Mouse (Mus musculus) liver, embryonic 16.5 days (tissue): ENCODE data around the gene Tekt4. TPM values are rescaled to one million over a fixed set of nuclear protein-coding genes. Genes with fewer than 3 reads are reported as not detected.

Source experiments
- ATAC-seq: fragments of 200-750 bp; cut with Nextera tagmentation; 2 replicates; pipeline ENCODE4 v1.8.0; 2017; ENCODE audit warnings: low read depth, mild to moderate bottlenecking, moderate number of reproducible peaks, moderate library complexity
- H3K27ac ChIP-seq: fragments of 300-500 bp; sonication (generic); 2 replicates; pipeline ENCODE4 v1.5.1; 2014; ENCODE audit warnings: mild to moderate bottlenecking, low read length
- H3K27me3 ChIP-seq: fragments of 300-500 bp; sonication (generic); 2 replicates; pipeline ENCODE4 v1.6.1; 2014; ENCODE audit warnings: low read depth, low read length, mixed read lengths; ENCODE audit not compliant: control insufficient read depth, insufficient read depth
- H3K36me3 ChIP-seq: fragments of 300-500 bp; sonication (generic); 2 replicates; pipeline ENCODE4 v1.6.1; 2014; ENCODE audit warnings: mild to moderate bottlenecking; ENCODE audit not compliant: control insufficient read depth, insufficient read depth
- H3K4me1 ChIP-seq: fragments of 300-500 bp; sonication (generic); 2 replicates; pipeline ENCODE4 v1.6.1; 2014; ENCODE audit warnings: low read depth, low read length, mixed read lengths; ENCODE audit not compliant: control insufficient read depth
- H3K4me2 ChIP-seq: fragments of 300-500 bp; sonication (generic); 2 replicates; pipeline ENCODE4 v1.6.1; 2014; ENCODE audit warnings: low read depth, low read length, mixed read lengths
- H3K4me3 ChIP-seq: fragments of 300-500 bp; sonication (generic); 2 replicates; pipeline ENCODE4 v1.5.1; 2014; ENCODE audit warnings: low read depth, mild to moderate bottlenecking, low read length
- H3K9ac ChIP-seq: fragments of 300-500 bp; sonication (generic); 2 replicates; pipeline ENCODE4 v1.6.1; 2014; ENCODE audit warnings: low read depth, low read length
- H3K9me3 ChIP-seq: fragments of 300-500 bp; sonication (generic); replicated peaks from 2 replicates; pipeline ENCODE4 v1.6.1; 2016; ENCODE audit warnings: low read length; ENCODE audit not compliant: control insufficient read depth
- WGBS: fragments of 180-500 bp; shearing (Covaris S2); extraction: QIAGEN DNeasy Blood & Tissue Kit; methylation state at CpG from one replicate; pipeline ENCODE4 v1.1.7; 2014; ENCODE audit not compliant: insufficient replicate concordance; 5-methylcytosine and 5-hydroxymethylcytosine counted together
- polyA plus RNA-seq: library from polyadenylated mRNA; unstranded; fragments of >200 nt; fragmentation: Nextera tagmentation; extraction: Ambion mirVana; gene quantifications from 2 replicates; pipeline ENCODE4 v1.2.1, GENCODE M21; 2015

The Tekt4 gene
- polyA plus RNA-seq, 1 experiment from 2014 or later: 0.05 TPM

DNA sequence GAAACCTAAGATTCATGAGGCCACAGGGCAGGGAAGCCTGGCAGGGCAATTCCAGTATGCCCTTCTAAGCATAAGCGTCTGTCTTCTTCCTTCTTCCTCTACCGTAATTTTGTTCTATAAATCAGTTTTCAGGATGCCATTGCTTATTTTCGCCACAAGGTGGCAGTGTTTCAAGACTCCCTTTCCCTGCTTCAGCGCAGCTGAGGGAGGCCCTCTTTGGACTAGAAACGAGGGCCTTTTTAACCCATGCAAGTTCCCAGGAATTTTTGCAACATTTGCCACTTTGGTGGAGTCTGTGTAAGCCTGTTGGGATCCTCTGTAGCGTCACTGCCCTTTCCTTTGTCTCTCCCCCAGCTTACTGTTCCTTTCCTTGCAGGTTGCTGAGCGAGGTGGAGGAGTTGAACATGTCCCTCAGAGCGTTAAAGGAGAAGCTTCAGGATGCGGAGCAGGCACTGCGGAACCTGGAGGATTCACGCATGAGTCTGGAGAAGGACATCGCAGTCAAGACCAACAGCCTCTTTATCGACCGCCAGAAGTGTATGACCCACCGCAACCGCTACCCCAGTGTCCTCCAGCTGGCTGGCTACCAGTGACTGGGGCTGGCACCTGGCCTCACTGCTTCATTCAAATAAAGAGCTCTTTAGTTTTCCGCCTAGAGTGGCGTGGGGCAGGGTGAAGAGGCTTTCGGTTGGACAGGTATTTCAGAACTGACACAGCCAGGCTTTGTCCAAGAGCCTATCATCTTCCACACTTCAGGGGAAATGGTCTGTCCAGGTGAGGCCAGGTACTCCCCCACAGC lies 21.7 kb downstream of the Tekt4 start:
- no peaks in the 10 kb centered on the region for H3K36me3 ChIP-seq
- H3K9me3 ChIP-seq: no peaks in the 10 kb centered on the region
- peaks cover 3% of the 10 kb centered on the region; the same call in 1 of the 2 replicates for H3K4me1 ChIP-seq
- no peak overlapping the region for H3K9ac ChIP-seq
- no peak for ATAC-seq
- H3K4me2 ChIP-seq: no peak overlapping the region
- H3K27me3 ChIP-seq: no peaks in the 10 kb centered on the region; the same call in none of the 2 replicates
- H3K4me3 ChIP-seq: no peak overlapping the region
- 35% methylated on average over 19 of the region's 19 CpGs for whole genome bisulfite sequencing
- no peak overlapping the region for H3K27ac ChIP-seq

DNA sequence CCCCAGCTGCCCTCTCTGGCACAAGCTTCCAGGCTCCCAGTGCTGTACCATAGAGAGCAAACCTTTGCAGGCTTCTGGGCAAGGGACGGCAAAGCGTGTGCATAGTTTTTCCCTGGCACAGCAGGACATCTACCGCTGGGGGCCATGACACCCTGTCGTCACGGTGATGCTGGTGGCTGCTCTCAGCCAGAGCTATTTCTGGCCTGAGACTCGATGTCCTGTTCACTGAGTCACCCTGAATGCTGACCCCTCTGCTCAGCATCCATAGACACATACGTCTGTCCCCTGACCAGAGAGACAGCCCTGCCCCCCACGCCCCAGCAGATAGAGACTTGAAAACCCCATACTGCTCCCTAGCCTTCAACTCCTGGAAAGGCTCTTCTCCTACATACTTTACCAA lies 25.7 kb downstream of the Tekt4 start:
- H3K4me1 ChIP-seq: no peaks in the 10 kb centered on the region
- no peak overlapping the region for H3K27ac ChIP-seq
- WGBS: 48% methylated on average over 8 of the region's 8 CpGs
- no peak for ATAC-seq
- no peak overlapping the region for H3K9ac ChIP-seq
- no peaks in the 10 kb centered on the region for H3K36me3 ChIP-seq
- no peak overlapping the region for H3K4me3 ChIP-seq
- H3K9me3 ChIP-seq: no peaks in the 10 kb centered on the region
- H3K4me2 ChIP-seq: no peak overlapping the region
- no peaks in the 10 kb centered on the region; the same call in 1 of the 2 replicates for H3K27me3 ChIP-seq

DNA sequence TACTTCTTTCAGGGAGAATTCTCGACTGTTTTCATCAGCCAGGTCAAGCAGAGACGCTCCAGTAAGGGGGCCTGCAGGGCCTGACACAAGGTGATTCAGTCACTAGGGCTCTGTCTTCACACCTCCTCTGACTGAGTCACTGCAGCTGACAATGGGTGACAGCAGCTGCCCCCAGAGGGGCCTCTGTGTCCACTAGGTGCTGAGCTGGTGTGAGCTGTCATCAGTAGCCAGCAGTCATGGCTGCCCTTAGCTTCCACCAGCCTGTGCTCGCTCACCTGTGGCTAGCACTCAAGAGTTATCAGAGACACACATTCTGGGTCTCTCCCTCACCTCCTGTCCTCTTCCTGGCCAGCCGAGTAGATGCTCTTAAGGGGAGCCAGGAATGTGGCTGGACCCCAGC lies 26.4 kb downstream of the Tekt4 start:
- no peaks in the 10 kb centered on the region for H3K4me1 ChIP-seq
- H3K9ac ChIP-seq: no peak overlapping the region
- no peak for ATAC-seq
- no peak overlapping the region for H3K4me3 ChIP-seq
- no peak overlapping the region for H3K4me2 ChIP-seq
- WGBS: 26% methylated on average over 4 of the region's 4 CpGs
- H3K27me3 ChIP-seq: no peaks in the 10 kb centered on the region; the same call in 1 of the 2 replicates
- no peak overlapping the region for H3K27ac ChIP-seq
- H3K9me3 ChIP-seq: no peaks in the 10 kb centered on the region
- no peaks in the 10 kb centered on the region for H3K36me3 ChIP-seq

DNA sequence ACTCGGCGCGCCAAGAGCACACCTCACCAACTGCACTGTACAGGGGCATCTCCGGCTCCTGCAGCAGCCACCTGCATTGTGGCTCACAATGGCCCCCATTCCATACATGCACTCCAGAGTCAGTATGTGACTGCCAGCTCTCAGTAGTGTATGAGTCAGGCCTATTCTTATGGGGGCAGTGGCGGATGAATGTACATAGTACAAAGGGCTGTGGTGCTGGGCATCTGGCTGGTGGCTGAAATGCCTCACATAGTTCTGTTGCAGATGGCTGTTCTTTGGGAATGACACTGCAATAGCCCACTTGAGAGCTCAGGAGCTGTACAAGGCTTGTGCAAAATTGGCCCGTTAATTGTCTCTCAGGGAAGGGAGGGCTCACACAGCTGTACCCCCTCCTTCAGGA lies 27.7 kb downstream of the Tekt4 start:
- Histone ChIP-seq H3K4me2 (no peak overlapping the region), H3K4me1 (no peaks in the 10 kb centered on the region), H3K9ac (no peak overlapping the region), H3K4me3 (no peak overlapping the region), H3K36me3 (no peaks in the 10 kb centered on the region), H3K27ac (no peak overlapping the region), H3K9me3 (no peaks in the 10 kb centered on the region), H3K27me3 (no peaks in the 10 kb centered on the region; the same call in 1 of the 2 replicates)
- no peak for ATAC-seq
- WGBS: 80% methylated on average over 6 of the region's 6 CpGs

DNA sequence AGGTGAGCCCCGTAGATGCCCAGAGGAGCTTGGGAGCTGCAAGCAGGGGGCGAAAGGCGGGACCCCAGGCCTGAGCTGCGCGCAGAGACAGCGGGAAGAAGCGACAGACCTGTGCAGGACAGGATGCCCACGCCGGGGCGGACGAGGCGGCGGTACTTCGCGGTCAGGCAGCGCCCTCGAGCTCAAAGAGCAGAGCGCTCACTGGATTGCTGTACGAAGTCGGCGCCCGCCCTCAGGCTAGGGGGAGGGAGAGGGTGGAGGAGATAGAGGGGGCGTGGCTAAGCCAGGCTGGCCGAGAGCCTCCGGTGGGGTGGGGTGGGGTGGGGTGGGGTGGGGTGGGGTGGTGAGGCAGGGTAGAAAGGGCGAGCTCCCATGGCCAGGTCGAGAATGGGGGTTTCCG lies 42.6 kb downstream of the Tekt4 start, which contains the start of gene Sstr5:
Gene Sstr5, minus strand, starts transcription at position 276 of the 400 bp plus-strand sequence.
- no peak within 1 kb of the TSS for H3K27ac ChIP-seq
- ATAC-seq: no peak
- H3K4me2 ChIP-seq: no peak within 1 kb of the TSS
- H3K4me1 ChIP-seq: no peaks in the 10 kb centered on the region; the same call in 1 of the 2 replicates
- H3K36me3 ChIP-seq: no peaks in the 10 kb centered on the region
- no peaks in the 10 kb centered on the region for H3K9me3 ChIP-seq
- WGBS: 2% methylated on average over 25 of the region's 28 CpGs
- H3K27me3 ChIP-seq: peaks cover 20% of the 10 kb centered on the region
- no peak within 1 kb of the TSS for H3K9ac ChIP-seq
- no peak within 1 kb of the TSS for H3K4me3 ChIP-seq

DNA sequence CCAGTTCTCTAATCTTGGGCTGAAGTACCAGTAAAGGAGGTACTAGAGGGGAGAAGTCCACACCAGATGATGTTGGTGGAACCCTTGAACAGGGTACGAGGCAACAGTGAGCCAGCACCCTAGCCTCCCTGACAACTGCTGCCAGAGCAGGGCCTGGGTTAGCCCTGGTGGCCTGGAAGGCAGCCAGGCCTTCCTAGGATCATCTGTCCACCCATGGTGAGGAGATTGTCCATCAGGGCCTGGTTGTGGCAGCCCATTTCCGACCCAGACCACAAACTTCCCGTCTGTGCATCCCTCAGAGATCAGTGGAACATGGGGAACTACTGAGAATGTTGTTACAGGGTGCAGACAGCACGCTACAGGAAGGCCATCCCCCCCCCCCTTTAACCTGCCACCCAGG lies 48.2 kb downstream of the Tekt4 start:
- Histone ChIP-seq H3K4me3 (no peak overlapping the region), H3K27me3 (peaks cover under 1% of the 10 kb centered on the region; the same call in 1 of the 2 replicates), H3K9me3 (no peaks in the 10 kb centered on the region), H3K36me3 (no peaks in the 10 kb centered on the region), H3K4me1 (no peaks in the 10 kb centered on the region), H3K27ac (no peak overlapping the region), H3K9ac (no peak overlapping the region), H3K4me2 (no peak overlapping the region)
- ATAC-seq: no peak
- WGBS: 22% methylated on average over 4 of the region's 4 CpGs

DNA sequence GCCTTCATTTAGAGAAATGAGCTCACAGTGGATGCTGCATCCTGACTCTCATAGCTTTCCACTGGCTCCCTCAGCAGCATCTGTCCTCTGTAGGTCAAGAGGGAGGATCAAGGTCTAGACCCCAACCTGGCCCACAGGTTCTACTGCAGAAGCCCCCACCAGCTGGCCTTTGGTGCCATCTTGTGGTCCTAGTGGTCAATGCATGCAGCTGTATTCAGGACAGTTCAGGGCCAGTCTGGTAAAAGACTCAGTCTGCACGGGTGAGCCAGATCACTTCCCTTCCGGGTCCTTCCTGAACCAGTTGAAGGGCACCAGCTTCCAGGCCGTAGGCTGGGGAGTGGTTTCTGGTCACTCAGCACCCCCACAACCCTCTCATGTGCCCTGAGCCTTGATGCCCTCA lies 53.4 kb downstream of the Tekt4 start:
- H3K27me3 ChIP-seq: no peaks in the 10 kb centered on the region
- ATAC-seq: no peak
- no peak overlapping the region for H3K27ac ChIP-seq
- no peaks in the 10 kb centered on the region for H3K9me3 ChIP-seq
- H3K9ac ChIP-seq: no peak overlapping the region
- no peaks in the 10 kb centered on the region for H3K4me1 ChIP-seq
- H3K4me2 ChIP-seq: no peak overlapping the region
- no peaks in the 10 kb centered on the region for H3K36me3 ChIP-seq
- 12% methylated on average over 3 of the region's 3 CpGs for WGBS
- H3K4me3 ChIP-seq: no peak overlapping the region

DNA sequence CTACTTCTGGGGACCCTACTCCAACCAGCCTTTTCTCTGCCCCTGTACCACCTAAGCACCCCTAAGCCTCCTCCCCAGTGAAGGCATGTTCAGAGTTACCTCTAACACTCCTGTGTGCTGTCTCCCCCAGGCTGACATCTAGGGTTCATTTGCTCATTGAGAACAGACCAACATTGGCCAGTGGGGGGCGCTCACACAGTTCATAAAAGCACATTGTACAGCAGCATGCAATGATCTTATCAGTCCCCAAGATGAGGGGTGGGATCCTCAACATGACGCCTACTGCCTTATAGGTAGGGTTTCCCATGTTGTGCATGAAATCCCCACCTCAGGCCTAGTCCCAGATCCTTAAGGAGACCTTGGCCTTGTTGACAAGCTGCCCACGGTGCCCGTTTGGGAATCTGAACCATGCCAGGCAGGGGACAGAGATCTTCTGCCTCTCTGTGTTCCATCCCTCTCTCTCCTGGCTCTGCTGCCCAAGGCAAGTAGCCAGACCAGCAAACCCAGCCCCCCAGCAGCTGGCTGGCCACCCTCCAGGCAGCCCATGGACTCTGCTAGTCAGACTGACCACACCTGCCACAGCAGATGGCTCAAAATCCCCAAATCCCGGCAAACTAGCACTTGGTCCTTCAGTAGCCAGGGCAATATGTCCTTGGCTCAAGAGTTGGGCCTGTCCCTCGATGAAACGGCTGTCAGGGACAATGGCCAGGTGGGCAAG lies 54.6 kb downstream of the Tekt4 start:
- Histone ChIP-seq H3K4me1 (no peaks in the 10 kb centered on the region), H3K4me3 (no peak overlapping the region), H3K36me3 (no peaks in the 10 kb centered on the region), H3K9ac (no peak overlapping the region), H3K4me2 (no peak overlapping the region), H3K27me3 (no peaks in the 10 kb centered on the region), H3K9me3 (no peaks in the 10 kb centered on the region), H3K27ac (no peak overlapping the region)
- ATAC-seq: no peak
- 46% methylated on average over 7 of the region's 7 CpGs for WGBS
